Mouse (Mus musculus): ENCODE measurements around the gene Pla2g12b. TPM values are rescaled to one million over a fixed set of nuclear protein-coding genes. Genes with fewer than 3 reads are reported as not detected.

The Pla2g12b gene
- total RNA-seq, 2 experiments from 2014 or later: not detected

DNA sequence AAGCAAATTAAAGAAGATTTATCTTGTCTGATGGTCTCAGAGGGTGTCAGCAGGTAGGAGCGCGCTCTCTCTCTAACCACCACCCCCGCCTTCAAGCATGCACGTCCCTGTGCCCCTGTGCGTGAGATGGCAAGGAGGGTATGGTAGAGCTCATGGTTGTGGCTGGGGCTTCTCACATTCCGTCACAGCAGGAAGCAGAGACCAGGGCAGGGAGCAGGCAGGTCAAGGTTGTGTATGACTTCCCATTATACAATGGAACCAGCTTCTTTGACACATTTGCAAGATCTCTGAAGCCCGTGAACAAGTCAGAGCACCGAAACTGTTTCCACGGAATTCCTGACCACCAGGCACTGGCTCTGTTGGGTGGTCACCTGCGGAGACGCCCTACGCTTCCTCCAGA is 6.8 kb downstream of the Pla2g12b start:
- no peak for DNase-seq (ENCODE audit: low spot score in 2 of 2)

DNA sequence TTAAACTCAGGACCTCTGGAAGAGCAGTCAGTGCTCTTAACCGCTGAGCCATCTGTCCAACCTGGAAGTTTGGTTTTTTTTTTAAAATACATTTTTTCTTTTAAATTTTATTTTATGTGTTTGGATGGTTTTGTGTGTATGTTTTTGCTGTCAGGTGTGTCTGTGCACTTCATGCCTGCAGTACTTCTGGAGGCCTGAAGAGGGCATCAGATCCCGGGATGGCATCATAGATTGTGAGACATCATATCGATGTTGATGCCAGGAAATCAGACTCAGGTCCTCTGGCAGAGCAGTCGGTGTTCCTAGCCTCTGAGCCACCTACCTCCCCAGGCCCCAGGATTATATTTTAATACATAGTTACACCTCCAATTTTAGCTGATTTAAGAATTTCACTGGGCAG is 10.3 kb downstream of the Pla2g12b start:
- no peak for DNase-seq (ENCODE audit: low spot score in 2 of 2)

- DNase-seq (ENCODE audit: low spot score in 2 of 2): no peak
Measured at GRCm38 (mm10) chr10:59416623-59417022, 13.2 kb downstream of the Pla2g12b start.

GRCm38 (mm10) chr10:59419516-59419915 is 16.1 kb downstream of the Pla2g12b start:
- DNase-seq (ENCODE audit: low spot score in 2 of 2): no peak

- no peak for DNase-seq (ENCODE audit: low spot score in 2 of 2)
Measured at GRCm38 (mm10) chr10:59424453-59424852, 21.0 kb downstream of the Pla2g12b start.

GRCm38 (mm10) chr10:59425369-59425768 is 21.9 kb downstream of the Pla2g12b start:
- no peak for DNase-seq (ENCODE audit: low spot score in 2 of 2)

GRCm38 (mm10) chr10:59426371-59426770 is 22.9 kb downstream of the Pla2g12b start:
- DNase-seq (ENCODE audit: low spot score in 2 of 2): no peak

- no peak for DNase-seq (ENCODE audit: low spot score in 2 of 2)
Measured at GRCm38 (mm10) chr10:59429448-59430135, 26.1 kb downstream of the Pla2g12b start.

DNA sequence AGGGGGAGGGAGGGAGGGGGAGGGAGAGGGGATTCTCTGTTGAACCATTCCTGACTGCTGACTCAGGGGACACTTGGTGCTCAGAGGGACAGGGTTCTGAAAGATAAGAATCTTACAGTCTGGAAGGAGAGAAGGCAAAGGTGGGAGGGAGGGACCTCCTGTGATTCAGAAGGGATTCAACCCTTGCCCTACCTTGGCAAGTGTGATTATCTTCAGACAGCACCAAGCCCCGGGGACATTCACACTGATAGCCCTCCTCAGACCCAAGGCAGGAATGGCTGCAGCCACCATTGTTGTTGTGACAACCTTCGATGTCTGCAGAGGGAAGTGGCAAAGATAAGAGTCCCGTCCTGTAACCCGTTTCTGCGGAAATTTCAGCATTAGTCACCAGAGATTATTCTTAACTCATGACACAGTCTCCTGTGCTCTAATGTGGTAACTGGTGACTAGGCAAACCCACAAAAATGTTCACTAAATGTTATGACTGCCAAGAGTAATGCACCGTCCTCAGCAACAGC is 27.3 kb downstream of the Pla2g12b start:
- peak in 1 of 2 experiments; percentile 27 for DNase-seq (ENCODE audit: low spot score in 2 of 2)

- DNase-seq (ENCODE audit: low spot score in 2 of 2): no peak
Measured at GRCm38 (mm10) chr10:59435746-59436145, 32.3 kb downstream of the Pla2g12b start.

GRCm38 (mm10) chr10:59438651-59439050 is 35.2 kb downstream of the Pla2g12b start:
- no peak for DNase-seq (ENCODE audit: low spot score in 2 of 2)

DNA sequence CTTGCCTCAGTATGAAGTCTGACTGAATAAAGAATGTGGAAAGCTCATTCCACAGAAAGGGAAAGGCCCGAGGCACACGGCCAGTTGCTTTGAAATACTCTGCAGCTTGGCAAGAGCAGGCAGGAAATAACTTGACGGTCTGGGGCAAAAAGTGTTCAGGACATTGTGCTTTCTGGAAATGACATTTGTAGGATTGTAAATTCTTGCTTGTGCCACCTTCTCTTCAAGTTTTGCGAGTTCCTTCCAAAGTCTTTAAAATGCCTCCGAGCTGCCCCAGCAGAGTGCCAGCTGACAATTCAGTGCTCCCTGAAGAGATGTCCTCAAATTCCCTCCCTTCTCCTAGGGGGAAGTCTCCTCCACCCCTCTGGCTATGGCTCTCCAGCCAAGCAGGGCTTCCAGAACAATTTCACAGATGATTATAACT is 36.1 kb downstream of the Pla2g12b start:
- DNase-seq (ENCODE audit: low spot score in 2 of 2): no peak

DNA sequence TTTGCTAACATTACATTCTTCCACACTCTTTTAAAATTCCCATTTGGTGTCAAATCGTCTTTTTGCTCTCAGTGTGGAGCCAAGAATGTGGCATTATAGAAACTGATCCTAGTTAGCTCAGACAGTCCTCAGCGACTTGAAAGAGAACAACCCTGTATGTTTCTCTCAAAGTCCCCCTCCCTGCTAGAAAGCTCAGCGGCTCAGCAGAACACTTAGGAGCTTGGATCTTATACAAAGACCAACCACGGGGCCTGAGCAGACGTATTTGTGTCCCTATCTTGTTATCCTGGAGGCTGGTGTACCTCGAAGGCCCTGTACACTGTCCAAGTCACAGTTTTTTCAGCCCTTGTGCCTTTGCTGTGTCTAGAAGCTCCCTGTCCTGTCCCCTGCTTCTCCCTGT is 36.7 kb downstream of the Pla2g12b start:
- no peak for DNase-seq (ENCODE audit: low spot score in 2 of 2)

DNA sequence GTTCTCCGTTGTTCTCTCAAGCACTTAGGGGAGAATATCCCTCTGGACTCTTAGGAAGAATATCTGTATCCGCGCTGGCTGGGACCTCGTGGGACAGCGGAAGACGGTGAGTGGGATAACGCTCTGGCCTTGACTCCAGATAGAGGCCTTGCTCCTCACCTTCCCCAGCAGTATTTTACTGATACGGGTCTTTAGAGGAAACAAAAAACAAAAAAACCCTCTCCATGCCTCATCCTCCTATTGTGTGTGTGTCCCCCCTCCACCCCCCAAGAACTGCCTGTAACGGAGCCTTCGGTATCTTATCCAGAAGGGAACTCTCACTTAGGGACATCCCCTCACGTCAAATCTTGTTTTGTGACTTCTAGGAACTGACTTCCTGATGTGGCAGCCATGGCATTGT is 38.3 kb downstream of the Pla2g12b start, which contains the start of gene Oit3:
TSS of gene Oit3 (minus strand) at position 44 of the 400 bp plus-strand sequence.
- DNase-seq (ENCODE audit: low spot score in 2 of 2): no peak

DNA sequence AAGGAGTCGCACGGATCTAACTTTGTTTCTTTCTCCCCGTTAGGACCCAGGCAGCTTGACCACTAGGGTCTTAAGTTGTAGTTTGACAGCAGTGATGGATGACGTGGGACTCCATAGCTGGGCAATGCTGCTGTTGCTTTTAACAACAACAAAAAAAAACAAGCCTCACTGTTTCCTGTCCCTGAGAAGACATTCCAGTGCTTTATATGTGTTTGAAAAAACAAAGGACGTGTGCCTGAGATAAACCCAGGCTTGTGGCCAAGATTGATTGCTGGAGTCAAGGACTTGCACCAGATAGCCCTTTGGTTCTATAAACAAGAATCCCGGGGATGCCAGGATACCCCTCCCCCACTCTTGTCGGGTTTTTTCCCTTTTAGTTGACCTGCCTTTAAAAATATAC is 39.8 kb downstream of the Pla2g12b start:
- no peak for DNase-seq (ENCODE audit: low spot score in 2 of 2)

DNA sequence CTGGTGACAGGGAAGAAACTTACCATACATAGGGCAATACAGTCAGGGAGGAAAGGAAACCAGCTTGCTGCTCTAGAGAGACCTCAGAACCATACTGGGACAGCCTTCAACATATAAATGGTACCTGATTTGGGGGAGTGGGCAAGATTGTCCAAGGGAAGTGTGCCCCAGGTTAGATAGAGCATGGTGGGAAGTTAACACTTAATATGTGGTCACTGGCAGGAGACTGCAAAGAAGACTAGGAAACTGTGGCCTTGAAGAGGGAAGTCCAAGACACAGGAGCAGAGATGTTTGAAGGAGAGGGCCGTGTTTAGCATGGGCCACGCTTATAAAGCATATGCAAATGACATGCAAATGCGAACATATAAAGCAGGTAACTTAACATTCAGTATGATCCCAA is 40.6 kb downstream of the Pla2g12b start:
- DNase-seq (ENCODE audit: low spot score in 2 of 2): no peak

GRCm38 (mm10) chr10:59444635-59445034 is 41.2 kb downstream of the Pla2g12b start:
- no peak for DNase-seq (ENCODE audit: low spot score in 2 of 2)

DNA sequence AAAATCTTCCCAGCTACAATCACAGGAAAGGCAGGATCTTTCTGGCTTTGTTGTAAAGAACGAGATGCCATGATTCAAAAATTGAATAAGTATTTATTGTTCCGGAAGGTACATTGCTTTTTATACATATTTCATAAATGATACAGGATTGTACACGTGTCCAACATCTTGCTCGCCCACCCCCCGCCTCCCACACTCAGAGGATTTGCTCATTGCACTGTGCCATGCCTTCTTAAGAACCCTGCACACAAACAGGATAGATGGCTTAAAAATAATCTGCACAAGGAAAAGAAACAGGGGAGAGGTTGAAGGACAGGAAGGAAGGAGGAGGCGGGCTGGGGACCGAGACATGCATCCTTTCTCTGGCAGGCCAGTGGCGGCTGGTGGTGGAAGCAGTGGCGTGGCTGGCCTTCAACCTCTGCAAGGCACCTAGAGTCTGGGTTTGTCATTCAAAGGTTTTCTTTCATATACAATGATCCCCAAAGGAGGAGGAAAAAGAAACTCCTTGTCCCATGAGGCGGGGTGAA is 43.5 kb downstream of the Pla2g12b start:
- DNase-seq (ENCODE audit: low spot score in 2 of 2): peak in 1 of 2 experiments; percentile 33

DNA sequence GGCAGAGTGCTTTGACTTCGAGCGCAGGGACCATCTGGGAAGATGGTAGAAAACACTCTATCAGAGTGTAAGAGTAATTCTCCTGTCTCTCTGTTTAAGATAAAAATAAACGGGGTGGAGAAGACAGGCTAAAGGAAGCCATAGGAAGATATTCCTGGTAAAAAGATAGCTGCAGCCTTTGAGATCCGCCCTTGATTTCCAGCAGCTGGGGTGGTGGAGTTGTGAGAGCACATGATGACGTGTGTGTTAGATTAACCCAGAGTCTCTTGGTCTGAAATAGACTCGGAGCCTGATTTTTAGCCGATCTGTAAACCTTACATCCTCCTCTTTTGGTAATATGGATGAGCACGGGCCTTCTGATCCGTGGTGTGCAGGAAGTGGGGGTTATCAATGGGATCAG is 44.1 kb downstream of the Pla2g12b start:
- DNase-seq (ENCODE audit: low spot score in 2 of 2): no peak

DNA sequence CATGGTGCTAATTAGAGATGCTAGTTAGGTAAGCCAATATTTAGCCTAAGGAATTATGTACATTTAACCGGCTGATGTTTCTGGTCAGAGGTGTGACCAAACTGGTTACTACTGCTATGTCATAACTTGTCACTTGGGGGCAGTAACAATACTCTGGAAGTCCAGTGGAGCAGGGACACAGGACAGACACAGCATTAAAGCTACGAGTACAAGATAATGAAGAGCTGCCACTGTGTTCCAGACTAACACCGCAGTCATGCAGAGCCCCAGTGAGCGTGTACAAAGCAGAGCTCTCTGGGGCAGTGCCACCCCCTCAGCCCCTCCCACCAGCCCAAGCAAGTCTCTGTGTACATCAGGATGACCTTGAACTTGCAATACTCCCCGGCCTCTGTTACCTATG is 48.4 kb downstream of the Pla2g12b start:
- DNase-seq (ENCODE audit: low spot score in 2 of 2): no peak

GRCm38 (mm10) chr10:59454631-59455030 is 51.2 kb downstream of the Pla2g12b start:
- no peak for DNase-seq (ENCODE audit: low spot score in 2 of 2)

DNA sequence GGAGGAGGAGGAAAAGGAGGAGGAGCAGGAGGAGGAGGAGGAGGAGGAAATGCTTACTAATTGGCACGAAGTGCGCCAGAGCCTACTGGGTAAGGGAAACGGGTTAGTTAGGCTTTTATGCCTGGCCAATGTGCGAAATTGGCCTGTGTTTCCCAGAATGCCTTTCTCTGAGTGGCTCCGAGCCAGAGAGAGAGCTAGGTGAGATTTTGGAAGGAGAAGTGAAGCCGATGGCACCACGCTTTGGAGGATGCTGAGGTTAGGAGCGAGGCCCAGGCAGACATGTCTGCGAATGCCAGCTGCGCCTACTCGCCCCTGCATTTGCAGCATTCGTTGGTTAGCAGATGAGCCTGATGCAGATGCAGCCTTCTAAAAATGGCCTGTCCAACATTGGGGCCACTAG is 56.3 kb downstream of the Pla2g12b start:
- peak; percentile 42 to 52 for DNase-seq (ENCODE audit: low spot score in 2 of 2)

DNA sequence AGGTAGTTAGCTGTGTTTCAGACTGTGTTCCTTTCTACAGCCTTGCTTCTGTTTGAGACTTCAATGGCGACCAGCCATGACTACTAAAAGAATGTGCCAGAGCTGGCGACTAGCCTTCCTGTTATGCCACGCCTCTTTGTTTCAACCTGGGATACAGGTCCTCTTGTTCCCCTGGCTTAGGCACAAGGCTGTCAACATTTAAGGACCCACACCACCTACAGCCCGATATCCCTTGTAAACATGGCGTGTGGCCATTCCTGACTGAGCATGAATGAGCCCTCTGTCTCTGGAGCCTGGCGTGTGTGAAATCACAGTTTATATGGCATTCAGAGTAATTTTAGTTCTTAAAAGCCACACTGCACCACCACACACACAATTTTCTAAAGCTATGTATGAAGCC is 58.8 kb downstream of the Pla2g12b start:
- DNase-seq (ENCODE audit: low spot score in 2 of 2): no peak

All from layer of hippocampus, adult 18-20 months (tissue).